Mouse (Mus musculus): ENCODE measurements around the gene Skil.

The Skil gene

GRCm38 (mm10) chr3:31094531-31095178, at the start of gene Skil:
TSS of gene Skil (plus strand) at chr3:31095058.
- in situ Hi-C loops (cut with MboI, MseI), result loop anchor here (25.0 kb wide), 1 partner anchor 1318 kb away; no protein-coding TSS in a partner anchor

DNA sequence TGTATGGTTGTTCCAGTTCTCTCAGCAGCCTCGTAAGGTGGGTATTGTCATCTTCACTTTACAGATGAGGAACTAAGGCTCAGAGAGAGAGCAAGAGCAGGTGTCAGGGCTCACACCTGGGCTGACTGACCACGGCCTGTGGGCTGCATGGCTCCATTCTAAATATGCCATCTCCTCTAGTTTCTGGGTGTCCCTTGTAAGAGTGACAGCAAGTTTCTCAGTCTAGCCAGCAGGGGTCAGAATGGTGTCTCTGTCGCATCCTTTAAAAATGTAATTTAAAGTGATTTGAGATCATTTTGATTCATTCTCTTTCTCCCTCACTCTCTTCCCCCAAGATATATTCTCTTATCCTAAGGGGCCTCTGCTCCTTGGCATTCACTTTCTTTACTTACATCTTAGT, 47.6 kb upstream of the Skil start:
- in situ Hi-C loops (cut with MboI, MseI), result loop anchor here (5.0 kb wide), 2 partner anchors 35 to 90 kb away; no protein-coding TSS in a partner anchor

DNA sequence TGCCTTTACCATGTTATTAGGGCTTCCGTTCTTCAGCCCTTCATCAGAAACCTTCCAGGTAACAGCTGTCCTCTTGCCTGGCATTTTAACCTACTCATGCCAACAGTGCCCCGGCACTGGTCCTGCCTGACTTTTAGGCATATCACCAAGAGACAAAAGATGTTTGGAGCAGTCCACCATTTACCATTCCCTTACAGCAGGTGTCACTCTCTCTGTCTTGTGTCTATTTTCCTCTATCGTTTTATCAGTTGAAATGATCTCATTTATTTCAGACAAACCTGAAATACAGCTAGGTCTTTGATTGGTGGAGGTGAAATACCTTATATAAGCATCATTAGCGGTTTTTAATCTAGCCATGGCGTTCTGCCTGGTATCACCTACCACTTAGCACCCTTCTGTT, 45.8 kb upstream of the Skil start:
- in situ Hi-C loops (cut with MboI, MseI), result loop anchor here (5.0 kb wide), 2 partner anchors 37 to 88 kb away; no protein-coding TSS in a partner anchor

DNA sequence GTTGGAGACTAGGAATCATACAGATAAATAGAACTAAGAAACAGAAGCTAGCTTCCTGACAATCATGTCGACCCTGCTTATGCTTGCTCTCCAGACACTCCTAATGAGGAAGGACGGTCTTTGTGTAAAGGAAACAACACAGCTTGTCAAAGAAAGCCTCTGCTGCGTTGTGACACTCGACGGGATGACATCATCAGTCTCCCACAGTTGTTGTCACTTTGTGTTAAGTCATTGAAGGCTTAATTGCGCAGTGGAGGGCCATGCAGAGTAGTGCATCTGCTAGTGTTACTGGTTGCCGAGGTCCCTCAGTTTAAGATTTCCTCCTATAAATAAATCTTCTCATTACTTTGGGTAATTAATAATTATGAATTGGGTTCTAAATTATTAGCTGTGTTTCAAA, 44.5 kb upstream of the Skil start:
- in situ Hi-C loops (cut with MboI, MseI), result loop anchor here (5.0 kb wide), 1 partner anchor 78 kb away; no protein-coding TSS in a partner anchor

GRCm38 (mm10) chr3:31051730-31052129, 43.1 kb upstream of the Skil start:
- in situ Hi-C loops (cut with MboI, MseI), result loop anchor here (5.0 kb wide), 1 partner anchor 79 kb away; no protein-coding TSS in a partner anchor

GRCm38 (mm10) chr3:31053191-31053590, 41.7 kb upstream of the Skil start:
- in situ Hi-C loops (cut with MboI, MseI), result loop anchor here (5.0 kb wide), 1 partner anchor 81 kb away; no protein-coding TSS in a partner anchor

DNA sequence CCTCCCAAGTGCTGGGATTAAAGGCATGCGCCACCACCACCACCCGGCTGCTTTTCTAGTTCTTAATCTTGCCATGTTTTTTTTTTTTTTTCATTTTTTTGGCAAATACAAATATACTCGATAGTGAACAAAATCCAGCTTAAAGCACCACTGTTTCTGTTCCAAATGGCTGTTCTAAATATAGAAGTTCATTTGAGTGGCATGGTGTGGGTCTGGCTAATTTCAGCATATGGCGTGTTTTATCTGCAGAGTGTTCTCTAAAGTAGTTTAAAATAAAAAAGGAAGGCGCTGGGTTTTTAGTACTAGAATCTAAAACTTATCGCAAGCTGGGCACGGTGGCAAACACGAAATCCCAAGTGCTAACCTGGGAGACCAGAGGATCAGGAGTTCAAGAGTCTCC, 40.0 kb upstream of the Skil start:
- in situ Hi-C loops (cut with MboI, MseI), result loop anchor here (5.0 kb wide), 1 partner anchor 83 kb away; no protein-coding TSS in a partner anchor

DNA sequence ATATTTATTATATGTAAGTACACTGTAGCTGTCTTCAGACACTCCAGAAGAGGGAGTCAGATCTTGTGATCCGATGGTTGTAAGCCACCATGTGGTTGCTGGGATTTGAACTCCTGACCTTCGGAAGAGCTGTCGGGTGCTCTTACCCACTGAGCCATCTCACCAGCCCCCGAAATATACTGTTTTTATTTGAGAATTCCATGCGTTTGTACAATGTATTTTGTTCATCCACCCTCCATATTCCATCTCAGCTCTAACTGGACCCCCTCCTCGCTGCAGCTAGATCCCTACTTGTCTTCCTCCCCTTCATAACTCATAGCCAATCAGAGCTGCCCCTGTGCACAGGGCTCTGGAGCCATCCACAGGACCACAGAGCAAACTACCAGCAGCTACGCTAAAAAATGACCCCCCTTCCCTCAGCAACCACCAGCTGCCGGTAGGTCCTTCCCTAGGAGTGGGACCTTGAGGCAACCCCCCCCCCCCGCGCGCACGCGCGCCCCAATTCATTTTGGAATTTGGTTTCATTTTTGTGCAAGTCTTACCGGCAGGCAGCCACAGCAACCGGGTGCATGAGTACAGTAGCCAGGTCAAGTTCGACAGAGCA, 38.7 kb upstream of the Skil start:
- in situ Hi-C loops (cut with MboI, MseI), result no loop called here

DNA sequence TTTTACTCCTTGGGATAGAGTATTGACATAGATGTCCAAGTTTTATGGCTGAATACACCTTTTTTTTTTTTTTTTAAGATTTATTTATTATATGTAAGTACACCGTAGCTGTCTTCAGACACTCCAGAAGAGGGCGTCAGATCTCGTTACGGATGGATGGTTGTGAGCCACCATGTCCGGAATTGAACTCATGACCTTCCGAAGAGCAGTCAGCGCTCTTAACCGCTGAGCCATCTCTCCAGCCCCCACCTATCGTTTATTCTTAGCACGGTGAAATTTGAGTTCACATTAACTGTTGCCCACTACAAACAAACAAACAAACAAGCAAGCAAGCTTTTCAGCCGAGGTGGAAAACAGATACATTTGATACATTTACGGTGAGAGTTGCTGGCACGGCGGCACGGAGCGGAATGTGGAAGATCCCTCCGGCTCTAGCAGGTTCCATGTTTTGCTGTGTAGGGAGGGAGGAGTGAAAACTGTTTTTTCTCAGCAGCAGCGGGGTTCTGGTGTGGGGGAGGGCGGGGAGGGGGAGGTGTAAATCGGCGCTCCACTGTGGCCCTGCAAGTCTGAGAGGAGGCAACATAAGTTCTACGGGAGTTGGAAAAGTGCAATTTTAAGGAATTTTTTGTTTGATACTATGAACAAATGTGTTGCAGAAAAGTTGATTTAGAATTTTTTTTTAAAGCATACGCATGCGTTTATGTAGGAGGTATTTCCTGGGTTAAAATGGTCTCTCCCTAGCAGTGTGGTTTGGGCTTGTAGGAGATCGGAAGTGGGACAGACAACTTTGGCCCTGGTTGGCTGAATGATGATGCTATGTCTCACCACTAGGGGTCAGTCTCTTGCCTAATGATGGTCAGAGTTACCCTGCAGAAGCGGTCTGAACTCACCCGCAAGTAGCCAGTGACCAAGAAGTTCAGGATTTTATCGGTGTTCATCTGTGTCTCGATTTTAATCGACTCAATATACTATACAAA, 37.9 kb upstream of the Skil start:
- in situ Hi-C loops (cut with MboI, MseI), result no loop called here

DNA sequence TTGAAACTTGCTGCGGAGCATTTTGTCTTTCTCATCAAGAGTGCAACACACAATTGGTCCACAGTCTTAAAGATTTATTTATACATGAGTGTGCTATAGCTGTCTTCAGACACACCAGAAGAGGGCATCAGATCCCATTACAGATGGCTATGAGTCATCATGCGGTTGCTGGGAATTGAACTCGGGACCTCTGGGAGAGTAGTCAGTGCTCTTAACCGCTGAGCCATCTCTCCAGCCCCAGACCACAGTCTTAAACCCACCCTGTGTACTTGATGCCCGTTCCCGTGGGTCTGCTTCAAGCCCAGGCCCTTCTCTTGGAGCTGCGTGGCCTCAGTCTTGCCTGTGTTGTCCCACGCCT, 34.1 kb upstream of the Skil start:
- in situ Hi-C loops (cut with MboI, MseI), result loop anchor here (10.0 kb wide), 1 partner anchor 1454 kb away; the partner anchor contains the start of gene Zfp639

DNA sequence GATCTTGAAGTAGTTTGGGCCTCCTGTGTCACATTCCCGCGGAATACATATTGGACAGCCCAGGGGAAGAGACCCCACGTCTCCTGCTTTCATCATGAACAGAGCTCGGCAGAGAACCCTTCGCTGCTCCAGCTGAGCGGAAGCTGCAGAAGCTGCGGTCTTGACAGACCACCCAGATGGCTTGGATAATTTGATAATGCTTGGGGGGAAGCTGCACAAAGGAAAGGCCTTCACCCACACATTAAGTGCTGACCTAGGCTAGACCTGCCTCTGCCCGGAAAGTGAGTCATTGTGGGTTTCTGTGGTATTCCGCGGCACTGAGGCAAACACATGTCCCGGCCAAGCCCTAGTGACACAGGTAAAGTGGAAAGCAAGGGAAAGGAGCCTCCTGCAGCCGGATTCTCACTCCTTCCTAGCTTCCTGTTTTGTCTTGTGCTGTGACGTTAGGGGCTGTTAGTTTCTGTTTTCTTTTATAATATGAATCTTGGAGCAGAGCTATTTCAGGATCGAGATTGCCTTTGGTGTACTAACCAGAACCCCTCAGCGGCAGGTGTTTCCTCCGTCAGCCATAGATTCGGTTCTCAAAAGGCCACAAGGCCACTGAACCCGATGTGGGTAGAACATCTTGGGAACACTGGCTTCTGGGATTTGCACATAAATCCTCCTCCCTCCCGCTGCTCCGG, 33.6 kb upstream of the Skil start:
- in situ Hi-C loops (cut with MboI, MseI), result loop anchor here (10.0 kb wide), 1 partner anchor 1454 kb away; the partner anchor contains the start of gene Zfp639

GRCm38 (mm10) chr3:31061786-31062120, 33.1 kb upstream of the Skil start:
- in situ Hi-C loops (cut with MboI, MseI), result loop anchor here (10.0 kb wide), 1 partner anchor 1453 kb away; the partner anchor contains the start of gene Zfp639

GRCm38 (mm10) chr3:31062325-31062724, 32.5 kb upstream of the Skil start:
- in situ Hi-C loops (cut with MboI, MseI), result loop anchor here (10.0 kb wide), 1 partner anchor 1452 kb away; the partner anchor contains the start of gene Zfp639

GRCm38 (mm10) chr3:31068482-31068881, 26.4 kb upstream of the Skil start:
- in situ Hi-C loops (cut with MboI, MseI), result loop anchor here (10.0 kb wide), 1 partner anchor 1446 kb away; the partner anchor contains the start of gene Zfp639

DNA sequence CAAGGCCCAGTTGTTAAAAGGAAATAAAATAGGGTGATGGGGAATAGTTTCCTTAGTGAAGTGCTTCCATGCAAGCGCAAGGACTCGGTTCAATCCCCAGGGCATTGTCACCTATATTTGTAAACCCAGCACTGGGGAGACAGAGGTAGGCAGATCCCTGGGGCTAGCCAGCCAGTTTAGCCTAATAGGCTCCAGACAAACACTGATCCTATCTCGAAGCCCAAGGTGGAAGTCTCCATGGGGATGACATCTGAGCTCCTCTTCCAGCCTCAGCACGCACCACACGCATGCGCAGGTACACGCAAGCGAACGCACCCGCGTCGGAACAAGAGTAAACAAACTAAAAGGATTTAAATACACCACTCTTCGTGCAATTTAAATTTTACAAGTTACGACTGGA, 23.1 kb upstream of the Skil start:
- in situ Hi-C loops (cut with MboI, MseI), result no loop called here

DNA sequence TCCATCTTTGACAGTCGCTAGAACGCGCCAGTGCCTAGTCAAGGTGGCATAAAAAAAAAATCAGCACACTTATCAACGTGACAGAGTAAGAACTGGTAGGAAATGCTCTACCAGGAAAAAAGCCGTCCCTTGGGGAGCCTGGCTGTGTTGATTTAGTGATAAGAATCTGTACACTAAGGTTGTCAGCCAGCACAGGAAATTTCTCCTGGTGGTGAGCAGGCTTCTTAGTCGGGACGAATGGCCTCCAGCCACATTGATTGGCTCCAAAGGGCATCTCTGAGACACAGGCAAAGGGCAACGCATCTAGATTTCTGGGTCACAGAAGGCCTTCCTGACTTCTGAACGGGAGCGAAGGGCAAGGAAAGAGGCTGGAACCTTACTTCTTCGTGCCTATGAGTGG, 19.1 kb upstream of the Skil start:
- in situ Hi-C loops (cut with MboI, MseI), result loop anchor here (25.0 kb wide), 1 partner anchor 1336 kb away; no protein-coding TSS in a partner anchor

DNA sequence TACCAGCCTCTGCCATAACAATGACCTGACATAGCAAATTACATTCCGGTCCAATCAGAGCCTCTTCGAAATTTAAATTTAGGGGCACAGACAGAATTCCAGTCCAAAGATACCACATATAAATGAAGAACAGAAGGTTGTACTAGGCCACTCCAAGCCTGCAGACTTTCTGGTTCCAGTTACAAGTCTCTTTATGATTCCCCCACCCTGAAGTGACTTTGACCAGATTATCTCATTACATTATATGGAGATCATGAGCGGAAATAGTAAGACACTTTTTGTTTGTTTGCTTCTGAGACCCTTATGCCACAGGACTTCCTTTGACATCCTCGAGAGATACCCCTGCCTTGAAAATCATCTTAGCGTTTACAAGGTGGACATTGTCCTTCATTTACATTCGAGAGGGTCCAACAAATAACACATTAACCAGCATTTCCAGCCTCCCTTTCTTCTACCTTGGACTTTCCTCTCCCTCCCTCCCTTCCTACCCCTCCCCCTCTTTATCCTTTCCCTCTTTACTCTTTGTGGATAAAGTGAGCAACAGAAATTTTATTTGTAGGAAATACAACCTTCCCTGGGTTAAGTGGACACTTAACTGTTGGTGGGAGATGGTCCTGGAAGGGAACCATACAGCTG, 17.7 kb upstream of the Skil start:
- in situ Hi-C loops (cut with MboI, MseI), result loop anchor here (25.0 kb wide), 1 partner anchor 1335 kb away; no protein-coding TSS in a partner anchor

DNA sequence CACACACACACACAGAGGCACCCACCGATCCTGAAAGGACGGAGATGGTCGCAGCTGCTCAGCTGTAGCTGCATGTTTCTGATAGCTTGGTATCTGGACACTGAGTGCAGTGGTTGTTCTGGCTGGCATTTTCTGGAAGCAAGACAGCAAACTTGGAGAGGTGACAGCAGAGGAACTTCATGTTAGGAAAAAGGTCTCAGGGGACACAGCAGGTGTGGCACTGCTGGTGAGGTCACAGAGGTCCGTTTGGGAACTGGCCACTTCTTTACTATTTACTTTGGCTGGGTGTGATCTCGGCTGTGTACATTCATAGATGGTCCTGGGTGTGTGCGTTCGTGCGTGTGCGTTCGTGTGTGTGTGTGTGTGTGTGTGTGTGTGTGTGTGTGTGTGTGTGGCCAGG, 15.4 kb upstream of the Skil start:
- in situ Hi-C loops (cut with MboI, MseI), result loop anchor here (25.0 kb wide), 1 partner anchor 1333 kb away; no protein-coding TSS in a partner anchor

- in situ Hi-C loops (cut with MboI, MseI), result loop anchor here (25.0 kb wide), 1 partner anchor 1331 kb away; no protein-coding TSS in a partner anchor
Observed at GRCm38 (mm10) chr3:31080791-31081502, 13.9 kb upstream of the Skil start.

Data from T-helper 2 cell (primary cell).